Mouse (Mus musculus) adrenal gland, adult 18-20 months (tissue): ENCODE results near the gene Ppp1r1c. TPM values are rescaled to one million over a fixed set of nuclear protein-coding genes. Genes with fewer than 3 reads are reported as not detected.

ENCODE experiments used
- DNase-seq, 2 experiments: peaks; one replicate each; pipeline ENCODE4 v3.0.0; 2021 to 2022; ENCODE audit warnings: low spot score in 2 of 2
- total RNA-seq, 2 experiments: library from RNA; stranded (reverse); gene quantifications; 1 replicate in 1 of 2; 2 replicates in 1 of 2; pipeline ENCODE4 v1.2.3; 2021

The Ppp1r1c gene
- total RNA-seq, 2 experiments from 2014 or later = not detected

GRCm38 (mm10) chr2:79741966-79742365 is 34.4 kb downstream of the Ppp1r1c start:
- no peak for DNase-seq

GRCm38 (mm10) chr2:79744164-79744563 is 36.6 kb downstream of the Ppp1r1c start:
- DNase-seq = no peak

- no peak for DNase-seq
Measured at GRCm38 (mm10) chr2:79751685-79752084, 44.1 kb downstream of the Ppp1r1c start.

- no peak for DNase-seq
Measured at GRCm38 (mm10) chr2:79760018-79760417, 52.4 kb downstream of the Ppp1r1c start.

- no peak for DNase-seq
Measured at GRCm38 (mm10) chr2:79762723-79763388, 55.3 kb downstream of the Ppp1r1c start.

GRCm38 (mm10) chr2:79765032-79765431 is 57.5 kb downstream of the Ppp1r1c start:
- no peak for DNase-seq

- no peak for DNase-seq
Measured at GRCm38 (mm10) chr2:79765723-79766122, 58.1 kb downstream of the Ppp1r1c start.

GRCm38 (mm10) chr2:79768625-79769024 is 61.0 kb downstream of the Ppp1r1c start:
- DNase-seq = no peak

GRCm38 (mm10) chr2:79770307-79770706 is 62.7 kb downstream of the Ppp1r1c start:
- no peak for DNase-seq

- peak; percentile 46 to 67 for DNase-seq
Measured at GRCm38 (mm10) chr2:79774372-79774771, 66.8 kb downstream of the Ppp1r1c start.

GRCm38 (mm10) chr2:79777801-79778200 is 70.2 kb downstream of the Ppp1r1c start:
- no peak for DNase-seq

GRCm38 (mm10) chr2:79780772-79781171 is 73.2 kb downstream of the Ppp1r1c start:
- DNase-seq = no peak

GRCm38 (mm10) chr2:79785541-79786134 is 78.1 kb downstream of the Ppp1r1c start:
- DNase-seq = no peak

GRCm38 (mm10) chr2:79786467-79786866 is 78.9 kb downstream of the Ppp1r1c start:
- no peak for DNase-seq

GRCm38 (mm10) chr2:79793186-79793585 is 85.6 kb downstream of the Ppp1r1c start:
- DNase-seq = no peak

- no peak for DNase-seq
Measured at GRCm38 (mm10) chr2:79797444-79797843, 89.9 kb downstream of the Ppp1r1c start.

- no peak for DNase-seq
Measured at GRCm38 (mm10) chr2:79798627-79799026, 91.0 kb downstream of the Ppp1r1c start.

- no peak for DNase-seq
Measured at GRCm38 (mm10) chr2:79815708-79816484, 108.3 kb downstream of the Ppp1r1c start.

GRCm38 (mm10) chr2:79819543-79819942 is 112.0 kb downstream of the Ppp1r1c start:
- no peak for DNase-seq

GRCm38 (mm10) chr2:79825853-79826252 is 118.3 kb downstream of the Ppp1r1c start:
- DNase-seq = no peak

- DNase-seq = no peak
Measured at GRCm38 (mm10) chr2:79839090-79839489, 131.5 kb downstream of the Ppp1r1c start.

GRCm38 (mm10) chr2:79839513-79839912 is 131.9 kb downstream of the Ppp1r1c start:
- no peak for DNase-seq
